Mouse (Mus musculus): Measurements from ENCODE around the gene Edil3. TPM values are rescaled to one million over a fixed set of nuclear protein-coding genes. Genes with fewer than 3 reads are reported as not detected.
A peak's percentile ranks its signal among the peaks of the same experiment; 100 is the strongest.

Gene Edil3
- 1.1 and 1.7 TPM in 2 replicates for polyA plus RNA-seq (2015; fragmentation: Nextera tagmentation; extraction: Ambion mirVana)

- Histone ChIP-seq H3K27ac (replicated peaks) (no peak within 1 kb of the TSS), H3K4me3 (ENCODE audit: low read depth, low read length) (peak within 1 kb of the TSS; percentile 61), H3K4me2 (replicated peaks; ENCODE audit: low read depth) (peak within 1 kb of the TSS; percentile 87), H3K27me3 (ENCODE audit: control insufficient read depth, insufficient read depth, low read length) (no peaks in the 10 kb centered on the region), H3K4me1 (replicated peaks; ENCODE audit: control insufficient read depth, insufficient read depth) (no peaks in the 10 kb centered on the region), H3K9ac (ENCODE audit: low read length) (peak within 1 kb of the TSS; percentile 58), H3K9me3 (ENCODE audit: control insufficient read depth, low read length) (no peaks in the 10 kb centered on the region), H3K36me3 (ENCODE audit: control insufficient read depth, insufficient read depth, low read length) (no peaks in the 10 kb centered on the region)
- DNase-seq (ENCODE audit: low spot score) = peak; percentile 31
- 1% methylated on average over 58 of the region's 60 CpGs for WGBS
- ATAC-seq (ENCODE audit: low FRiP score, low TSS enrichment) = 0 out of 2 replicates have a peak, but pooled peaks have one; percentile 35
- TF ChIP-seq CTCF (IDR thresholded peaks at IDR 0.05; ENCODE audit: low read depth) (no peak), EP300 (optimal IDR thresholded peaks at IDR 0.05) (no peak)
These were observed at the start of gene Edil3 for GRCm38 (mm10) chr13:88821440-88822331. Edil3 (plus strand) TSS chr13:88821472.

- whole genome bisulfite sequencing = 76% methylated on average over 1 of the region's 1 CpGs
- no peaks in the 10 kb centered on the region for H3K4me1 ChIP-seq (replicated peaks; ENCODE audit: control insufficient read depth, insufficient read depth)
- no peak overlapping the region for H3K27ac ChIP-seq (replicated peaks)
- DNase-seq (ENCODE audit: low spot score) = no peak
- no peak overlapping the region for H3K4me3 ChIP-seq (ENCODE audit: low read depth, low read length)
- no peaks in the 10 kb centered on the region for H3K36me3 ChIP-seq (ENCODE audit: control insufficient read depth, insufficient read depth, low read length)
- H3K27me3 ChIP-seq (ENCODE audit: control insufficient read depth, insufficient read depth, low read length) = no peaks in the 10 kb centered on the region
- H3K9me3 ChIP-seq (ENCODE audit: control insufficient read depth, low read length) = no peaks in the 10 kb centered on the region
- H3K4me2 ChIP-seq (replicated peaks; ENCODE audit: low read depth) = no peak overlapping the region
- no peak for TF ChIP-seq CTCF (IDR thresholded peaks at IDR 0.05; ENCODE audit: low read depth)
- no peak for TF ChIP-seq EP300 (optimal IDR thresholded peaks at IDR 0.05)
- no peak for ATAC-seq (ENCODE audit: low FRiP score, low TSS enrichment)
- no peak overlapping the region for H3K9ac ChIP-seq (ENCODE audit: low read length)
These were observed 22.1 kb upstream of the Edil3 start for GRCm38 (mm10) chr13:88799186-88799585.

DNA sequence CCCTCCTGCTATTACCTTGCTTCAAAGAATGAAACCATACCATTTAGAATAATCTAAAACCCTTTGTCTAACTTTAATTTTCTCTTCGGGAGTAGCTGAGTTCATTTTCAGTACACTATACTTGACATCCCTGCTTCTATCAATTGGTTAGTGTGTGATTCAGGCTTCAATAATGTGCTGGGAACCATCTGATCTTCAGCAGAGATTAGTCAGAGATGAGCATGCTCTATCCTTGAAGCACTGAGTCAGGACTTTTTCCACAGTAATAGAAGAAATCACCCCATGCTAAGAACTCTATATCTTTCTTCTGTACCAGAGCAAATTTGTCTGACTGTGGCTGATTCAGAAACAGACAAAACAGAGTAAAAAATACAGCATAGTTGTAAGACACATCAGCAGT, 20.3 kb upstream of the Edil3 start:
- no peak overlapping the region for H3K27ac ChIP-seq (replicated peaks)
- H3K4me3 ChIP-seq (ENCODE audit: low read depth, low read length) = no peak overlapping the region
- ATAC-seq (ENCODE audit: low FRiP score, low TSS enrichment) (no peak), DNase-seq (ENCODE audit: low spot score) (no peak)
- WGBS = 79% methylated on average over 1 of the region's 1 CpGs
- H3K27me3 ChIP-seq (ENCODE audit: control insufficient read depth, insufficient read depth, low read length) = no peaks in the 10 kb centered on the region
- no peak for TF ChIP-seq EP300 (optimal IDR thresholded peaks at IDR 0.05)
- no peak for TF ChIP-seq CTCF (IDR thresholded peaks at IDR 0.05; ENCODE audit: low read depth)
- H3K9me3 ChIP-seq (ENCODE audit: control insufficient read depth, low read length) = no peaks in the 10 kb centered on the region
- H3K9ac ChIP-seq (ENCODE audit: low read length) = no peak overlapping the region
- no peaks in the 10 kb centered on the region for H3K4me1 ChIP-seq (replicated peaks; ENCODE audit: control insufficient read depth, insufficient read depth)
- no peaks in the 10 kb centered on the region for H3K36me3 ChIP-seq (ENCODE audit: control insufficient read depth, insufficient read depth, low read length)
- H3K4me2 ChIP-seq (replicated peaks; ENCODE audit: low read depth) = no peak overlapping the region

DNA sequence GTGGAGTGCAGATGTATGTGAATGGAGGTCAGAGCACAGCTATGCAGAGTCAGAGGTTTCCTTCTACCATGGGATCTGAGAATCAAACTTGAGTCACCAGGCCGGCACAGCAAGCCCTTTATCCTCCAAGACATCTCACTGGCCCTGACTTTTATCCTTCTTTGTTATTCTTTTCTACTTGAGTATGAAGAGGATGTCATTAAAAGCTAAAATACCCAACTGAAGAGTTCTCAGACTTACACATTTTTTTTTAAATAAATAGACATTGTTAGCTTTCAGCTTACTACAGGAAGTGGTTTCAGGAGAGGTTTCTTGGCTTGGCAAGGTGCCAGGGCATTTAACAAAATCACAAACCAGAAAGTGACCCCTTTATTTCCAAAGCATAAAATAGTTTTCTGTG, 15.4 kb upstream of the Edil3 start:
- TF ChIP-seq EP300 (optimal IDR thresholded peaks at IDR 0.05) (no peak), CTCF (IDR thresholded peaks at IDR 0.05; ENCODE audit: low read depth) (no peak)
- no peaks in the 10 kb centered on the region for H3K4me1 ChIP-seq (replicated peaks; ENCODE audit: control insufficient read depth, insufficient read depth)
- H3K27ac ChIP-seq (replicated peaks) = no peak overlapping the region
- no peak for ATAC-seq (ENCODE audit: low FRiP score, low TSS enrichment)
- H3K36me3 ChIP-seq (ENCODE audit: control insufficient read depth, insufficient read depth, low read length) = no peaks in the 10 kb centered on the region
- DNase-seq (ENCODE audit: low spot score) = no peak
- no peaks in the 10 kb centered on the region for H3K27me3 ChIP-seq (ENCODE audit: control insufficient read depth, insufficient read depth, low read length)
- no peak overlapping the region for H3K4me2 ChIP-seq (replicated peaks; ENCODE audit: low read depth)
- H3K9ac ChIP-seq (ENCODE audit: low read length) = no peak overlapping the region
- 10% methylated on average over 1 of the region's 1 CpGs for WGBS
- H3K9me3 ChIP-seq (ENCODE audit: control insufficient read depth, low read length) = no peaks in the 10 kb centered on the region
- H3K4me3 ChIP-seq (ENCODE audit: low read depth, low read length) = no peak overlapping the region

DNA sequence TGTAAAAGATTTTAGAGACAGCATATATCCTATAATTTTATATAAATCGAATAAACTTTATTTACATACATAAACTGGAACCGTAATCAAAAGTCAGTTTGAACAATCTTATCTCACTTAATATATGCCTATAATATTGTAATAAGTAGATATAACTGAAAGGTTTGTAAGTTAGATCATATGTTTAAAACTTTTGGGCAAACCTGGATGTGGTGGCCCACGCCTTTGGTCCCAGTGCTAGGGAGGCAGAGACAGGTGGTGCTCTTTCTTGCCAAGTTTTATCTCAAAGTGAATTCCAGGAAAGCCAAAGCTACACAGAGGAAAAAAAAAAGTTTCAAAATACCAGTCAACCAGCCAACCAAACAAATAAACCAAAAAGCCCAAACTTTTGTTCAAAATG, 15.0 kb upstream of the Edil3 start:
- H3K4me1 ChIP-seq (replicated peaks; ENCODE audit: control insufficient read depth, insufficient read depth) = no peaks in the 10 kb centered on the region
- H3K4me2 ChIP-seq (replicated peaks; ENCODE audit: low read depth) = no peak overlapping the region
- no peak for ATAC-seq (ENCODE audit: low FRiP score, low TSS enrichment)
- WGBS = 75% methylated on average over 3 of the region's 3 CpGs
- no peak for DNase-seq (ENCODE audit: low spot score)
- H3K4me3 ChIP-seq (ENCODE audit: low read depth, low read length) = no peak overlapping the region
- no peaks in the 10 kb centered on the region for H3K9me3 ChIP-seq (ENCODE audit: control insufficient read depth, low read length)
- H3K36me3 ChIP-seq (ENCODE audit: control insufficient read depth, insufficient read depth, low read length) = no peaks in the 10 kb centered on the region
- H3K27ac ChIP-seq (replicated peaks) = no peak overlapping the region
- no peaks in the 10 kb centered on the region for H3K27me3 ChIP-seq (ENCODE audit: control insufficient read depth, insufficient read depth, low read length)
- TF ChIP-seq CTCF (IDR thresholded peaks at IDR 0.05; ENCODE audit: low read depth) (no peak), EP300 (optimal IDR thresholded peaks at IDR 0.05) (no peak)
- H3K9ac ChIP-seq (ENCODE audit: low read length) = no peak overlapping the region

DNA sequence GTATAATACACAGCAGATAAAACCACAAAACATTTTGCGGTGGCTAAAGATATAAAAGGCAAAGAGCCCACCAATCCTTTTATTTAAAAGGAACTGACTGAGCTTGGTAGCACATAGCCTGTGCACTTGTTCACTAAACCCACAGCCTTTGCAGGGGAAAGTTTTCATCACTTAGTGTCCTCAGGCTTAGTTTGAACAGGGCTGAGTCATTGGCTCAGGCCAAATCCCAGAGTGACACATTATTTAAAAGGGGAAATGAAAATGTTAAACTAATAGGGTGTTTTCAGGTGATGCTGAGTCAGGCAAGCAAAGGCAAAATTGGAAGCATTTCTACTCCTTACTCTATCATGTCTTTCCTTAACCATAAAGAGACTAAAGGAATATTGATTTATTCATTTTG, 11.2 kb upstream of the Edil3 start:
- TF ChIP-seq CTCF (IDR thresholded peaks at IDR 0.05; ENCODE audit: low read depth) (no peak), EP300 (optimal IDR thresholded peaks at IDR 0.05) (no peak)
- no peak overlapping the region for H3K4me2 ChIP-seq (replicated peaks; ENCODE audit: low read depth)

More for the DNA sequence above, 11.2 kb upstream of the Edil3 start:
- no peak for ATAC-seq (ENCODE audit: low FRiP score, low TSS enrichment)
- Histone ChIP-seq H3K27me3 (ENCODE audit: control insufficient read depth, insufficient read depth, low read length) (no peaks in the 10 kb centered on the region), H3K4me3 (ENCODE audit: low read depth, low read length) (no peak overlapping the region), H3K4me1 (replicated peaks; ENCODE audit: control insufficient read depth, insufficient read depth) (no peaks in the 10 kb centered on the region), H3K9me3 (ENCODE audit: control insufficient read depth, low read length) (no peaks in the 10 kb centered on the region), H3K36me3 (ENCODE audit: control insufficient read depth, insufficient read depth, low read length) (no peaks in the 10 kb centered on the region), H3K27ac (replicated peaks) (no peak overlapping the region), H3K9ac (ENCODE audit: low read length) (no peak overlapping the region)
- DNase-seq (ENCODE audit: low spot score) = no peak
- 68% methylated on average over 1 of the region's 1 CpGs for WGBS
